Mouse (Mus musculus) stomach, embryonic 14.5 days (tissue): ENCODE measurements around the gene Rexo2. TPM values are rescaled to one million over a fixed set of nuclear protein-coding genes. Genes with fewer than 3 reads are reported as not detected.
"Not testable (repeated sequence)": the region's sequence is repeated elsewhere in the genome, so short reads cannot be mapped to it uniquely, and the experiment has no call there.

Source experiments
- ATAC-seq: fragments of 200-750 bp; cut with Nextera tagmentation; 2 replicates; pipeline ENCODE4 v1.8.0; 2017; ENCODE audit warnings: low read depth, moderate TSS enrichment; ENCODE audit not compliant: insufficient number of reproducible peaks, insufficient read depth, low FRiP score
- H3K27ac ChIP-seq: fragments of 300-500 bp; sonication (generic); 2 replicates; pipeline ENCODE4 v1.5.1; 2014; ENCODE audit warnings: mild to moderate bottlenecking, low read length, moderate library complexity, mixed read lengths
- H3K27me3 ChIP-seq: fragments of 300-500 bp; sonication (generic); 2 replicates; pipeline ENCODE4 v1.6.1; 2014; ENCODE audit warnings: low read length, control low read depth, mixed read lengths; ENCODE audit not compliant: control insufficient read depth, insufficient read depth
- H3K36me3 ChIP-seq: fragments of 300-500 bp; sonication (generic); 2 replicates; pipeline ENCODE4 v1.6.1; 2014; ENCODE audit warnings: mild to moderate bottlenecking, control low read depth, low read length, moderate library complexity, mixed read lengths; ENCODE audit not compliant: control insufficient read depth, insufficient read depth
- H3K4me1 ChIP-seq: fragments of 300-500 bp; sonication (generic); 2 replicates; pipeline ENCODE4 v1.6.1; 2014; ENCODE audit warnings: low read length, control low read depth, mixed read lengths; ENCODE audit not compliant: control insufficient read depth, insufficient read depth
- H3K4me2 ChIP-seq: fragments of 300-500 bp; sonication (generic); replicated peaks from 2 replicates; pipeline ENCODE4 v1.6.1; 2014; ENCODE audit warnings: low read depth, low read length, control low read depth
- H3K4me3 ChIP-seq: fragments of 300-500 bp; sonication (generic); 2 replicates; pipeline ENCODE4 v1.5.1; 2014; ENCODE audit warnings: low read depth, low read length, control low read depth
- H3K9ac ChIP-seq: fragments of 300-500 bp; sonication (generic); replicated peaks from 2 replicates; pipeline ENCODE4 v1.6.1; 2014; ENCODE audit warnings: low read depth, mild to moderate bottlenecking, control low read depth, low read length, moderate library complexity, mixed read lengths
- H3K9me3 ChIP-seq: fragments of 300-500 bp; sonication (generic); 2 replicates; pipeline ENCODE4 v1.6.1; 2016; ENCODE audit warnings: low read depth, low read length, control low read depth; ENCODE audit not compliant: control insufficient read depth
- WGBS: fragments of 180-500 bp; shearing (Covaris S2); extraction: QIAGEN DNeasy Blood & Tissue Kit; methylation state at CpG from one replicate; pipeline ENCODE4 v1.1.7; 2014; 5-methylcytosine and 5-hydroxymethylcytosine counted together
- polyA plus RNA-seq: library from polyadenylated mRNA; unstranded; fragments of >200 nt; fragmentation: Nextera tagmentation; extraction: Ambion mirVana; gene quantifications from 2 replicates; pipeline ENCODE4 v1.2.1, GENCODE M21; 2014

The Rexo2 gene
- polyA plus RNA-seq, 1 experiment from 2014 or later = 89.5 TPM

GRCm38 (mm10) chr9:48478808-48479207 lies 1.6 kb downstream of the Rexo2 start:
- no peak overlapping the region for H3K4me3 ChIP-seq
- 89% methylated on average over 4 of the region's 4 CpGs for WGBS
- 0 out of 2 replicates have a peak, but pooled peaks cover 3% of the 10 kb centered on the region for H3K4me1 ChIP-seq
- no peaks in the 10 kb centered on the region for H3K9me3 ChIP-seq
- H3K9ac ChIP-seq = no peak overlapping the region
- H3K27me3 ChIP-seq = no peaks in the 10 kb centered on the region
- peaks cover 6% of the 10 kb centered on the region; the same call in 1 of the 2 replicates for H3K36me3 ChIP-seq
- no peak overlapping the region for H3K4me2 ChIP-seq
- no peak overlapping the region for H3K27ac ChIP-seq
- no peak for ATAC-seq

GRCm38 (mm10) chr9:48476236-48477165 lies 3.9 kb downstream of the Rexo2 start:
- Histone ChIP-seq H3K9me3 (no peaks in the 10 kb centered on the region), H3K9ac (no peak overlapping the region), H3K4me1 (0 out of 2 replicates have a peak, but pooled peaks cover 3% of the 10 kb centered on the region), H3K27ac (no peak overlapping the region), H3K4me2 (no peak overlapping the region), H3K27me3 (no peaks in the 10 kb centered on the region), H3K36me3 (peaks cover 6% of the 10 kb centered on the region; the same call in 1 of the 2 replicates), H3K4me3 (no peak overlapping the region)
- 88% methylated on average over 10 of the region's 10 CpGs for WGBS
- ATAC-seq = no peak

GRCm38 (mm10) chr9:48474367-48474766 lies 6.1 kb downstream of the Rexo2 start:
- Histone ChIP-seq H3K4me2 (no peak overlapping the region), H3K9me3 (no peaks in the 10 kb centered on the region), H3K9ac (no peak overlapping the region), H3K27me3 (no peaks in the 10 kb centered on the region), H3K4me1 (0 out of 2 replicates have a peak, but pooled peaks cover 3% of the 10 kb centered on the region), H3K36me3 (peaks cover 10% of the 10 kb centered on the region), H3K4me3 (no peak overlapping the region), H3K27ac (no peak overlapping the region)
- 92% methylated on average over 9 of the region's 9 CpGs for WGBS
- no peak for ATAC-seq

GRCm38 (mm10) chr9:48473131-48473530 lies 7.3 kb downstream of the Rexo2 start:
- no peak overlapping the region for H3K27ac ChIP-seq
- H3K4me3 ChIP-seq = no peak overlapping the region
- peaks cover 10% of the 10 kb centered on the region for H3K36me3 ChIP-seq
- no peak overlapping the region for H3K9ac ChIP-seq
- H3K9me3 ChIP-seq = no peaks in the 10 kb centered on the region
- 0 out of 2 replicates have a peak, but pooled peaks cover 3% of the 10 kb centered on the region for H3K4me1 ChIP-seq
- H3K4me2 ChIP-seq = no peak overlapping the region
- H3K27me3 ChIP-seq = no peaks in the 10 kb centered on the region
- ATAC-seq = no peak
- 91% methylated on average over 12 of the region's 12 CpGs for WGBS

- Histone ChIP-seq H3K27ac (no peak overlapping the region), H3K4me1 (0 out of 2 replicates have a peak, but pooled peaks cover under 1% of the 10 kb centered on the region), H3K4me3 (no peak overlapping the region), H3K4me2 (no peak overlapping the region), H3K36me3 (peaks cover 10% of the 10 kb centered on the region), H3K9me3 (no peaks in the 10 kb centered on the region), H3K27me3 (no peaks in the 10 kb centered on the region), H3K9ac (no peak overlapping the region)
- 85% methylated on average over 15 of the region's 15 CpGs for WGBS
- ATAC-seq = no peak
Measured at GRCm38 (mm10) chr9:48472441-48473025, 7.9 kb downstream of the Rexo2 start.

GRCm38 (mm10) chr9:48467471-48467870 lies 13.0 kb downstream of the Rexo2 start:
- 95% methylated on average over 5 of the region's 5 CpGs for WGBS
- H3K4me3 ChIP-seq, ATAC-seq, H3K27ac ChIP-seq, H3K36me3 ChIP-seq, H3K4me1 ChIP-seq, H3K27me3 ChIP-seq, H3K9me3 ChIP-seq, H3K9ac ChIP-seq, H3K4me2 ChIP-seq: not testable (repeated sequence)

GRCm38 (mm10) chr9:48466804-48467203 lies 13.6 kb downstream of the Rexo2 start:
- WGBS = 65% methylated on average over 3 of the region's 3 CpGs
- H3K36me3 ChIP-seq = peaks cover 4% of the 10 kb centered on the region; the same call in 1 of the 2 replicates
- no peak overlapping the region for H3K4me2 ChIP-seq
- H3K27ac ChIP-seq = no peak overlapping the region
- no peak overlapping the region for H3K4me3 ChIP-seq
- H3K4me1 ChIP-seq = no peaks in the 10 kb centered on the region
- H3K9ac ChIP-seq = no peak overlapping the region
- H3K27me3 ChIP-seq = no peaks in the 10 kb centered on the region
- no peak for ATAC-seq
- no peaks in the 10 kb centered on the region for H3K9me3 ChIP-seq

- 98% methylated on average over 3 of the region's 3 CpGs for WGBS
- no peak overlapping the region for H3K4me2 ChIP-seq
- no peak overlapping the region for H3K27ac ChIP-seq
- no peaks in the 10 kb centered on the region for H3K4me1 ChIP-seq
- no peak for ATAC-seq
- no peak overlapping the region for H3K4me3 ChIP-seq
- no peaks in the 10 kb centered on the region for H3K9me3 ChIP-seq
- no peak overlapping the region for H3K9ac ChIP-seq
- H3K36me3 ChIP-seq = no peaks in the 10 kb centered on the region
- H3K27me3 ChIP-seq = no peaks in the 10 kb centered on the region
Measured at GRCm38 (mm10) chr9:48465671-48466070, 14.8 kb downstream of the Rexo2 start.
